Mouse (Mus musculus) A20 (cell line): Measurements from ENCODE around the gene Cipc.

Experiments used
- DNase-seq: peaks from one replicate; pipeline ENCODE4 v3.0.0-alpha.2; 2011; ENCODE audit warnings: low read depth, low spot score

Cipc gene

GRCm38 (mm10) chr12:86931919-86932574 is 14.8 kb upstream of the Cipc start:
- DNase-seq, result no peak

GRCm38 (mm10) chr12:86932575-86932952 is 14.3 kb upstream of the Cipc start:
- DNase-seq, result no peak

- DNase-seq, result no peak
These were observed 12.1 kb upstream of the Cipc start for GRCm38 (mm10) chr12:86934748-86935147.

GRCm38 (mm10) chr12:86935692-86936282 is 11.1 kb upstream of the Cipc start:
- no peak for DNase-seq

- no peak for DNase-seq
These were observed 10.1 kb upstream of the Cipc start for GRCm38 (mm10) chr12:86936587-86937343.

- DNase-seq, result no peak
These were observed 8.3 kb upstream of the Cipc start for GRCm38 (mm10) chr12:86938571-86938970.

GRCm38 (mm10) chr12:86941173-86941572 is 5.7 kb upstream of the Cipc start:
- no peak for DNase-seq

- peak; percentile 45 for DNase-seq
These were observed 4.9 kb upstream of the Cipc start for GRCm38 (mm10) chr12:86941734-86942486.

GRCm38 (mm10) chr12:86943421-86943820 is 3.4 kb upstream of the Cipc start:
- DNase-seq, result no peak

- DNase-seq, result peak; percentile 84
These were observed 1.7 kb upstream of the Cipc start for GRCm38 (mm10) chr12:86945126-86945525.

GRCm38 (mm10) chr12:86946301-86946781 is 502 bp upstream of the Cipc start:
- DNase-seq, result peak; percentile 71

- peak; percentile 71 for DNase-seq
These were observed 998 bp downstream of the Cipc start for GRCm38 (mm10) chr12:86947681-86948401.

GRCm38 (mm10) chr12:86948627-86949026 is 1.8 kb downstream of the Cipc start:
- peak; percentile 45 for DNase-seq

GRCm38 (mm10) chr12:86949501-86949900 is 2.7 kb downstream of the Cipc start:
- peak; percentile 81 for DNase-seq

- peak; percentile 70 for DNase-seq
These were observed 3.5 kb downstream of the Cipc start for GRCm38 (mm10) chr12:86950161-86950960.

- no peak for DNase-seq
These were observed 4.1 kb downstream of the Cipc start for GRCm38 (mm10) chr12:86950961-86951360.

GRCm38 (mm10) chr12:86952331-86952850 is 5.5 kb downstream of the Cipc start:
- no peak for DNase-seq

GRCm38 (mm10) chr12:86955894-86956293 is 9.1 kb downstream of the Cipc start:
- no peak for DNase-seq

GRCm38 (mm10) chr12:86958558-86958957 is 11.7 kb downstream of the Cipc start:
- no peak for DNase-seq

GRCm38 (mm10) chr12:86959661-86960060 is 12.8 kb downstream of the Cipc start:
- no peak for DNase-seq
